Mouse (Mus musculus): Measurements from ENCODE around the gene Stub1. TPM values are rescaled to one million over a fixed set of nuclear protein-coding genes. Genes with fewer than 3 reads are reported as not detected.

The Stub1 gene
- total and polyA plus RNA-seq, 2 experiments, result 50.4 to 94.4 TPM

- DNase-seq (ENCODE audit: extremely low read depth, low read depth, low spot score), result no peak
- TF ChIP-seq CTCF (IDR thresholded peaks at IDR 0.05; ENCODE audit: low read depth, low read length) (no peak), POLR2A (IDR thresholded peaks at IDR 0.05; ENCODE audit: extremely low read depth, insufficient read depth, low read length) (no peak)
- 37% methylated on average over 21 of the region's 21 CpGs for WGBS
- no peaks in the 10 kb centered on the region for H3K27me3 ChIP-seq (ENCODE audit: control insufficient read depth, insufficient read depth, low read length)
- peak overlapping the region; percentile 80 for H3K4me3 ChIP-seq (ENCODE audit: insufficient read depth, low read depth, low read length)
- H3K36me3 ChIP-seq (ENCODE audit: control insufficient read depth, insufficient read depth, low read length), result 0 out of 2 replicates have a peak, but pooled peaks cover 4% of the 10 kb centered on the region
- peak overlapping the region; percentile 90 for H3K27ac ChIP-seq (replicated peaks; ENCODE audit: insufficient read depth, low read depth, low read length)
- H3K4me1 ChIP-seq (ENCODE audit: control insufficient read depth, insufficient read depth, low read length), result peaks cover 45% of the 10 kb centered on the region
- peak overlapping the region; percentile 94 for H3K9ac ChIP-seq (ENCODE audit: low read depth, low read length)
- peaks cover 26% of the 10 kb centered on the region for H3K79me2 ChIP-seq (ENCODE audit: control insufficient read depth, insufficient read depth, low read length)
Observed at GRCm38 (mm10) chr17:25831451-25832281, 1.5 kb downstream of the Stub1 start.

DNA sequence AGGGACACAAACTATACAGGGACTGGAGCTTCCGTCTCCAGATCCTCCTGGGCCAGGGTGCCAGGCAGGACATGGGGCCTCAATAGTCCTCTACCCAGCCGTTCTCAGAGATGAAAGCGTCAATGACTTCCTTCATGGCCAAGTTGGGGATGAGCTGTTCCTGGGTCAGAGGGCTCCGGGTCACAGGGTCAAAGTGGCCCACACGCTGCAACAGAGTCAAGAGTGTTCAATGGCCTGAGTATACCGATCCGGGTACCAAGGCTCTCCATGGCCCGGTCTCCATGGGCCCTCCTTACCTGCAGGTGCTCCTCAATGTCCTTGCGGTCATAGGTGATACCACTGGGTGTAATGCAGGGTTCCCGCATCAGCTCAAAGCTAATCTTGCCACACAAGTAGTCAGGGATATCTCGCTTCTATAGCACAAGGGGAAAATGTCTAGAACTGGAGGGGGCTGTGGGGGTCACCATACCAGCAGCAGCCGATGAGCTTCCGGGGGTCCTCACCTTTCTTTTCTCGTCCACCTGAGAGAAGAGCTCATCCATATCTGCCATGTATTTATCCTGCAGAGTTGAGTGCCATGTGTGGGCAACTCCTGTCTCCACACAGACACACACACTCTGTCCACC, 2.3 kb downstream of the Stub1 start:
- Histone ChIP-seq H3K36me3 (ENCODE audit: control insufficient read depth, insufficient read depth, low read length) (0 out of 2 replicates have a peak, but pooled peaks cover 4% of the 10 kb centered on the region), H3K79me2 (ENCODE audit: control insufficient read depth, insufficient read depth, low read length) (peaks cover 26% of the 10 kb centered on the region), H3K27ac (replicated peaks; ENCODE audit: insufficient read depth, low read depth, low read length) (no peak overlapping the region), H3K27me3 (ENCODE audit: control insufficient read depth, insufficient read depth, low read length) (no peaks in the 10 kb centered on the region), H3K4me3 (ENCODE audit: insufficient read depth, low read depth, low read length) (no peak overlapping the region), H3K4me1 (ENCODE audit: control insufficient read depth, insufficient read depth, low read length) (peaks cover 37% of the 10 kb centered on the region), H3K9ac (ENCODE audit: low read depth, low read length) (no peak overlapping the region)
- 0 out of 2 replicates have a peak, but pooled peaks have one; percentile 4 for TF ChIP-seq POLR2A (IDR thresholded peaks at IDR 0.05; ENCODE audit: extremely low read depth, insufficient read depth, low read length)
- no peak for TF ChIP-seq CTCF (IDR thresholded peaks at IDR 0.05; ENCODE audit: low read depth, low read length)
- WGBS, result 75% methylated on average over 14 of the region's 14 CpGs
- no peak for DNase-seq (ENCODE audit: extremely low read depth, low read depth, low spot score)

- WGBS, result 75% methylated on average over 4 of the region's 4 CpGs
- H3K4me1 ChIP-seq (ENCODE audit: control insufficient read depth, insufficient read depth, low read length), result peaks cover 31% of the 10 kb centered on the region
- 0 out of 2 replicates have a peak, but pooled peaks cover 4% of the 10 kb centered on the region for H3K36me3 ChIP-seq (ENCODE audit: control insufficient read depth, insufficient read depth, low read length)
Observed at GRCm38 (mm10) chr17:25830200-25830753, 2.9 kb downstream of the Stub1 start.

GRCm38 (mm10) chr17:25829558-25830017, 3.6 kb downstream of the Stub1 start:
- Histone ChIP-seq H3K27ac (replicated peaks; ENCODE audit: insufficient read depth, low read depth, low read length) (peak overlapping the region; percentile 69), H3K27me3 (ENCODE audit: control insufficient read depth, insufficient read depth, low read length) (no peaks in the 10 kb centered on the region), H3K9ac (ENCODE audit: low read depth, low read length) (peak overlapping the region; percentile 78), H3K4me3 (ENCODE audit: insufficient read depth, low read depth, low read length) (peak overlapping the region; percentile 64), H3K4me1 (ENCODE audit: control insufficient read depth, insufficient read depth, low read length) (peaks cover 27% of the 10 kb centered on the region), H3K36me3 (ENCODE audit: control insufficient read depth, insufficient read depth, low read length) (0 out of 2 replicates have a peak, but pooled peaks cover 4% of the 10 kb centered on the region), H3K79me2 (ENCODE audit: control insufficient read depth, insufficient read depth, low read length) (peaks cover 17% of the 10 kb centered on the region)
- 26% methylated on average over 8 of the region's 8 CpGs for WGBS
- TF ChIP-seq CTCF (IDR thresholded peaks at IDR 0.05; ENCODE audit: low read depth, low read length) (no peak), POLR2A (IDR thresholded peaks at IDR 0.05; ENCODE audit: extremely low read depth, insufficient read depth, low read length) (no peak)
- DNase-seq (ENCODE audit: extremely low read depth, low read depth, low spot score), result no peak

More at GRCm38 (mm10) chr17:25830200-25830753, 2.9 kb downstream of the Stub1 start:
- TF ChIP-seq CTCF (IDR thresholded peaks at IDR 0.05; ENCODE audit: low read depth, low read length) (no peak), POLR2A (IDR thresholded peaks at IDR 0.05; ENCODE audit: extremely low read depth, insufficient read depth, low read length) (no peak)
- Histone ChIP-seq H3K4me3 (ENCODE audit: insufficient read depth, low read depth, low read length) (no peak overlapping the region), H3K9ac (ENCODE audit: low read depth, low read length) (no peak overlapping the region), H3K27ac (replicated peaks; ENCODE audit: insufficient read depth, low read depth, low read length) (no peak overlapping the region), H3K27me3 (ENCODE audit: control insufficient read depth, insufficient read depth, low read length) (no peaks in the 10 kb centered on the region), H3K79me2 (ENCODE audit: control insufficient read depth, insufficient read depth, low read length) (peaks cover 23% of the 10 kb centered on the region)
- no peak for DNase-seq (ENCODE audit: extremely low read depth, low read depth, low spot score)

- peaks cover 22% of the 10 kb centered on the region for H3K79me2 ChIP-seq (ENCODE audit: control insufficient read depth, insufficient read depth, low read length)
- H3K27ac ChIP-seq (replicated peaks; ENCODE audit: insufficient read depth, low read depth, low read length), result peak within 1 kb of the TSS; percentile 69
- H3K9ac ChIP-seq (ENCODE audit: low read depth, low read length), result peak within 1 kb of the TSS; percentile 78
- peaks cover 31% of the 10 kb centered on the region for H3K4me1 ChIP-seq (ENCODE audit: control insufficient read depth, insufficient read depth, low read length)
- under 1% methylated on average over 32 of the region's 32 CpGs for WGBS
- peak within 1 kb of the TSS; percentile 64 for H3K4me3 ChIP-seq (ENCODE audit: insufficient read depth, low read depth, low read length)
- TF ChIP-seq CTCF (IDR thresholded peaks at IDR 0.05; ENCODE audit: low read depth, low read length) (peak; percentile 44; the same call in 1 of the 2 replicates), POLR2A (IDR thresholded peaks at IDR 0.05; ENCODE audit: extremely low read depth, insufficient read depth, low read length) (peak; percentile 50; the same call in 1 of the 2 replicates)
- peak; percentile 81 for DNase-seq (ENCODE audit: extremely low read depth, low read depth, low spot score)
- no peaks in the 10 kb centered on the region for H3K27me3 ChIP-seq (ENCODE audit: control insufficient read depth, insufficient read depth, low read length)
- H3K36me3 ChIP-seq (ENCODE audit: control insufficient read depth, insufficient read depth, low read length), result 0 out of 2 replicates have a peak, but pooled peaks cover 4% of the 10 kb centered on the region
Observed at GRCm38 (mm10) chr17:25828712-25829557, 4.3 kb downstream of the Stub1 start, which contains the start of gene Jmjd8. TSS of gene Jmjd8 (plus strand) at chr17:25828867.
